Mouse (Mus musculus) CD4-positive helper T cell, adult 2 months (primary cell): ENCODE measurements around the gene Htt.

Experiments
- DNase-seq: peaks from one replicate; pipeline ENCODE4 v3.0.0-alpha.2; 2012; ENCODE audit warnings: low read depth, missing footprints, low spot score

The Htt gene

DNA sequence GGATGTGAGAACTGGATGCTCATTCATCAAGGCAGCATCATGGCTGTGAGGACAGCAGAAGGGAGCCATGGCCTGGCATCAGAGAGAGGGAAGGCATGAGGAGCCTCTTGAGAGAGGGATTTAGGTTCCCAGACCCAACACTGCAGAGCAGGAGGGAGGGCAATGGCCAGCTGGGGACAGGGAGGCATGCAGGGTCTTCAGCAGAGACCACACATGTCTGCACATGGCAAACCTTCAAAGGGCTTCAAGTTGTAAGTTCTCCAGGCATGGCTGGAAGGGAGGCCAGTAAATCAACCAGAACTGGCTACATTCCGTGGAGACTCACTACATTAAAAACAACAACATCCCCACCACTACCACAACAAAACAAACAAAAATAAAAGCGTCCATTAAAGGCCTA, 169.6 kb downstream of the Htt start:
- DNase-seq, result no peak

DNA sequence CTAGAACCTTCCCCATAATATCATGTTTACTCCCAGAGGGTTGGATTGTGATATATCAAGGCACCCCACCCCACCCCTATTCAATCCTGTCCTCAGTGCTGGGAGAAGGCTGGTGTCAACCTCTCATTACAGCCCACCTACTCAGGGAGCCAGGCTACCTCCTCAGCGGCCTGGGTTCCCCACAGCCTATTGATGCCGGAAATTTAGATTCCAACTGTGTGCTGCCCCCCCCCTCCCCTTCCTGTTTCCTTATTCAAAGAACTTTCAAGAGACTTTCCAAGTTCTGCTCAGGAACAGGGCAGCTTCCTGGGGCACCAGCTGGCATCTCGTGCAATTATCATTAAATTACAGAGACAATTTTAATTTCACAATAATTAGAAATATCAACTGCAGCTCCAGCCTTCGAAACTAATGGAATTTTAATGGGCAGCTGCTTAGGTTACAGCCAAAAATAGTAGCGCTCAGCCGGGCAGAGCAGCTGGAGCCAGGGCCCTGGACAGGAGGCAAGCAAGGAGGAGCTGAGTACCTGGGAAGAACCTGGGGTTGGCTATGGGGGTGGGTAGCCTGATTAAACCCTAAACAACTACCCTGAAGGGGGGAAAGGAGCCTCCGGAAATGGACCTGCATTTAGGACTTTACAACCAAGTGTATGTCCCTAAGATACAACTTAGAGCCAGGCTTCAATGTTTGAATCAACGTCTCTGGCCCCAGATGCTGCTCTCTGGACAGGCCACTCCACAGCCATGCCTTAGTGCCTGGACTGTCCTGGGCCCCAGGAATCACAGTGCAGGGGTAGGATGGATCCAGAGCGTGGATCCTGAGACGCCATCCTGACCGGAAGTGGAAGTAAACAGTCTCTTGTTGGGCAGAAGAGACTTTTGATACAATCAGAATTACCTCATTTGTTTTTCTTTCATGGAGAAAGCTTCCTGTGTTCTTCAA, 170.2 kb downstream of the Htt start:
- DNase-seq, result no peak

- no peak for DNase-seq
Measured at GRCm38 (mm10) chr5:34932458-34932806, 170.9 kb downstream of the Htt start.

DNA sequence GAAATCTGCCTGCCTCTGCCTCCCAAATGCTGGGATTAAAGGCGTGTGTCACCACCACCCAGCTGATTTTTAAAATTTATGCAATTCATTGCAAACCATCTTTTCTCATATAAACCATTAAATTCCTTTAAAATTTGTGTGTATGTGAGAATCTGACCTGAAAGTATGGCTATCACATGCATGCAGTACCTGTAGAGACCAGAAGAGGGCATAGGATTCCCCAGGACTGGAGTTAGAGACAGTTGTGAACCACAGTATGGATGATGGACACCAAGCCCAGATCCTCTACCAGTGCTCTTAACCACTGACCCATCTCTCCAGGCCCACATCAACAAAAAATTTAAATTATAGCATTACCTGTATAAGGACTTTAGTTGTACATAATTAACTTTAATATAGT, 171.9 kb downstream of the Htt start:
- DNase-seq, result peak; percentile 17

GRCm38 (mm10) chr5:34941710-34942470, 180.3 kb downstream of the Htt start:
- no peak for DNase-seq

DNA sequence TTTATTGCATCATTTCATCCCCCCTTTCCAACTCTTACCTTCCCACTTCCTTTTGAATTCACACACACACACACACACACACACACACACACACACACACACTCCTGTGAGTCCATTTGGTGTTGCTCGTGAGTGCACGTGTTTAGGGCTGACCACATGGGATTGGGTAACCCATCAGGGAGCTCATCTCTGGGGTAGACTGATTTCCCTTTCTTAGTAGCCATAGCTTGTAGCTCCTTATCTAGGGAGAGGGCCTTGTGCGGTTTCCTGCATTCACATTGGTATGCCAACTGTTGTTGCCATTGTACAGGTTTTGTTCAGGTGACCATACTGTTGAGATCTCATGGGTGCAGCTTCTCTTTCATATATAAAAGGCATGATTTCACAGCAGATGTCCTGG, 181.9 kb downstream of the Htt start:
- no peak for DNase-seq

GRCm38 (mm10) chr5:34948861-34949760, 187.6 kb downstream of the Htt start, which contains the start of gene Rgs12:
Gene Rgs12, plus strand, starts transcription at chr5:34949445.
- DNase-seq, result peak; percentile 81

GRCm38 (mm10) chr5:34949769-34950211, 188.2 kb downstream of the Htt start:
- no peak for DNase-seq

DNA sequence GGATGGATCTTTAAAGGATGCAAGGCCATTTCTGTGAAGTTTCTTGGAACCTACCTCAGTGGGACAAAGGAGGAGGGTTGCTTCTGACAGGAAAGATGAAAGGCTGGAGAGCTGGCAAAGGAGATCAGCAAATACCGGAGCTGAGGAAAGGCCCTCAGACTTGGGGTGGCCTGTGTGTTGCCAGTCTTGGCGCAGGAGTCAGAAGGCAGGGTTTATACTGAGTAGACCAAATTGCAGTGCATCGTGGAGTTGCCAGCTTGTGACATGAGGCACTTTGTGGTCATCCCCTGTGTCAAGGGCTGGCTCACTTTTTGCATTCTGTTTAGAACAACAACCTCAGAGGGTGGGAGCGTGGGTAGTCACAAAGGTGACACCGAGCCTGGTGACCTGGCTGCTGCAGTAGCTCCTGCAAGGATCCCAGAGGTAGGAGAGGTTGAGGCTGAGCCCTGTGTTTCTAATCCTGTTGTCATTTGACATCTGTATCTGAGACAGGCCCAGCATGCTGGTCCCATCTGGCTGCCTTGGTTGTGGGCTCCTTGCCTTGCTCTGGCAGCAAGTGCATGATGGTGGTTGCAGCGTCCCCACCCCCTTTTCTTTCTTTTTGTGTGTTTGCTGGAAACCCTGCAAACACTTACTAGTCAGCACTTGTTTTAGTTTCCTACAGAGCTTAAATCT, 189.1 kb downstream of the Htt start:
- DNase-seq, result no peak

DNA sequence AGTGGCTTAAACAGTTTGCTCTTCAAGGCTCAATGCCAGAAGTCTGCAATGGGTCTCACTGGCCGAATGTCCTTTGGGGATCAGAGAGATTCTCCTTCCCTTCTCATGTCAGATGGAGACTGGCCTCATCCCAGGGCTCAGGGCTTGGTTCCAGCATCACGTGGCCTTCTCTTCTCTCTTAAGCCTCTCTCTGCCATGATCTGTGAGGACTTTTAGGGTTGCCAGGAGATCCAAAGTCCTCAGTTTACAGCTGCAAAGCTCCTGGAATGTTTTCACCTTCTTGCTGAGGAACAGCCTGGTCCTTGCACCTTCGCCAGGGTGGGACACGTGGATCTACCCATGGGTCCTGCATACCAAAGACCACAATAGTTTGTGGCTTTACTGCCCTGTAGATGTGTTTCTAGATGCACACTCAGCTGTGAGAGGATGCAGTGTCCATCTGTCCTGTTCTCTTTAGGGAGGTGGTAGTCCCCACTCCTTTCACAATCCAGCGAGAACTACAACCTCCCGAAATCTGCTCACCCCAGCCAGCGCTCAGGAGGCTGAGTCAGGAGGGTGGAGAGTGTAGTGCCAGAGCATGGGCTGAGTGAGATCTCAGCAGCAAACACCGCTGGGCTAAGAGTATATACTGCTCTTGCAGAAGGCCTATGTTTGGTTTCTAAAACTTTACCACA, 189.8 kb downstream of the Htt start:
- no peak for DNase-seq

DNA sequence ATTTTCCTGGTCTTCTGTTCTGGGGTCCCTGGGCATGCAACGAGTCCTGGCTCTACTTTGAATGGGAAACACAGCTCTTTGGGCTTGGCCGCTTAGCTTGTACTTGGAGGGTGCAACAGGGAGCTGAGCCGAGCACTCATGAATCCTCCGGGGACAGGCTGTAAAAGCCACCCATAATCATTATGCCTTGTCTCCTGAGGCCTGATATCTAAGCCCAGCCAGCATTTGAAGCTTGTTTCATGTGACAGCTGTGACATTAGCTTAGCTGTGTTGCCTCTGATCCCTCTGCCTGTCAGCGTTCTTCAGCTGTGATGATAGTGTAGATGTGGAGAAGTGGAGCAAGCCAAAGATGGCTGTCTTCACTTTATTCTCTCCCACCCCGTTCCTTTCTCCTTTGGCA, 193.0 kb downstream of the Htt start:
- DNase-seq, result no peak

GRCm38 (mm10) chr5:34955630-34956029, 194.1 kb downstream of the Htt start:
- DNase-seq, result no peak

DNA sequence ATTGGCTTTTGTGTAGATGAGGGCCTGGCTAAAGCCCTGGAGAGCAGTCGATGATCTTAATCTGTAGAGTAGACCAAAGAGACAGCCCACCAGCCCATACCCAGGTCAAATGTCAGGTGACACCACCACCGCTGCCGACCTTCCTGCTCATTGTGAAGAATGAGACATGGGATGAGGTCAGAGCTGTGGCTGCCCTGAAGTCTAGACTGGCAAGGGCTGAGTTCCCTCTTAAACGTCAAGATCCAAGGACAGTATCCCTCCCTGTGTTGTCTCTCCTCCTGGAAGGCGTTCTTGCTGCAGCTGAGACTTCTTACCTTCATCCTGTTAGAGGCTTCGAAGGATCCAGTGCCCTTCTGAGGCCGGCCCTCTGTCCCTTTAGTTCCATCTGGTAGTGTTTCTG, 194.6 kb downstream of the Htt start:
- DNase-seq, result no peak

DNA sequence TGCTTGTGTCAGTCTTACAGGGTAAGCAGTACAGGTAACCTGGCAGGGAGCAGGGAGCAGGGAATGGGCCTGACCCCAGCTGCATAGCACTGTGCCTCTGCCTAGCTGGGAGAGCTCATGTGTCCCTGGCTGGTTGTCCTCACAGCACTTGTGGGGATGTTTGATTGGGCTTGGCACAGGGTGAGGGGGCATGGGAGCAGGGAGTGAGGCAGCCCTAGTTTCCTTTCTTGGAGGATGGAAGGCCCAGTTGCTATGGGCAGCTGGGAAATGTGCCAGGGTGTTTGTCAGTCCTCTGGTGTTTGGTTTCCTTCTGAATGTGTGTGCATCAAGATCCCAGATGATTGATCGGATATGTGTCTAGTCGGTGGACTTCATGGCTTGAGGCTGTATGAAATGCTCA, 195.5 kb downstream of the Htt start:
- DNase-seq, result no peak

DNA sequence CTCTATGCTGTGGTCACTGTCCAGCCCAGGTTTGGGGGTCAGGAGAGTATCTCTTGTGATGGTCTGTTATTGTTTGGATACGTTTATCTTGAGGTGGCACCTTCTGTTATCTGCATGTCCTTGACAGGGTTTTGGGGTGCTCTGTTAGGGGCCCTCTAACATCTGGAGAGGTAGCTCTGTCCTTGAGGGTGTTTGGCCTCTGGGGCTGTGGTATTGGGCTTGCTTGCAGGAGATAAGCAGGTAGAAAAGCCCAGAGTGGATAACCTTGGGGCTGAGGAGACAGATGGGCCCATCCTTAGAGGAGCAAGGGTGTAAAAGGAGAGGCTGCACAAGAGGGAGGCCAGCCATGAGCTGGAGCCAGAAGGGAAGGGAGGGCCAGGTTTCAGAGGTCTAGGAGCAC, 198.5 kb downstream of the Htt start:
- no peak for DNase-seq
